Mouse (Mus musculus) urinary bladder, postnatal 36 days (tissue): Measurements from ENCODE around the gene Aldh6a1.

ENCODE experiments used
- DNase-seq, 2 experiments: peaks; one replicate each; pipeline ENCODE4 v3.0.0; 2022; ENCODE audit warnings: low spot score in 2 of 2, mixed read lengths in 1 of 2

Gene Aldh6a1

GRCm38 (mm10) chr12:84450718-84451646, at the start of gene Aldh6a1, which contains the start of gene Lin52:
Aldh6a1 (minus strand) TSS chr12:84451004.
Lin52 (plus strand) TSS chr12:84451422.
- peak; percentile 96 to 97 for DNase-seq

GRCm38 (mm10) chr12:84496795-84497194, 46.0 kb upstream of the Aldh6a1 start:
- DNase-seq, result no peak

DNA sequence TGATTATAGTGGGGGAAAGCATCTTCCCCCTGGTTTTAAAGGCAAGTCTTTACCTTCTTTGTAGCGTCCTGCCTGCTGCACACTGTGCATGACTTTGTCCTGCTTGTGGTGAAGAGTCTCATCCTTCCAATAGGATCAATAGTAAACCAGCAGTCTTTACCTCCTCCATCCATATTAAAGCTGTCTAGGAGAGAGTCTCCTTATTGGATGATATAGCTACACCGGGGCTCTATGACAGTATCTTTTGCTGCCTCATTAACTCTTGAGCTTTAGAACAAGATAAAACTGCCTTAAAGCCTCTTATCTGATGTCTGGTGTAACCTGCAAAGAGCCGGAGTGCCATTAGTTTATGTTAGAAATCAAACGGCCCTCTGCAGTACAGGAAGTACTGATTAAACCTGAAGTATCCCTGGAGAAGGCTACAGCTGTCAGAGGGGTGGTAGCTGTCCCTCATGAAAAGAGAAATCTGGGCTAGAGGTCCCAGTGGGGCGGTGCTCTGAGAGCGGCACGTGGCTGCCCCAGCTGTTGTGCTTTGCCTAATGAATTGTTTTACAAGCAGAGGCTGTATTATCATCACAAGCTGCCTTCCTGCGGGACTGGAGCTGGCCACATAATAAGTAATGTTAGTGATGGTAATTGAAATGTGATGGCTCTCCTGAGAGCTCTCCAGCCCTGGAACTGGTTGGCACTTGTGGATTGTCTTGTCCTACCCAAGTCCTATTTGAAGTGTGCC, 36.7 kb upstream of the Aldh6a1 start:
- peak in 1 of 2 experiments; percentile 33 for DNase-seq

GRCm38 (mm10) chr12:84482778-84483585, 32.2 kb upstream of the Aldh6a1 start:
- no peak for DNase-seq

GRCm38 (mm10) chr12:84481251-84481650, 30.4 kb upstream of the Aldh6a1 start:
- no peak for DNase-seq

DNA sequence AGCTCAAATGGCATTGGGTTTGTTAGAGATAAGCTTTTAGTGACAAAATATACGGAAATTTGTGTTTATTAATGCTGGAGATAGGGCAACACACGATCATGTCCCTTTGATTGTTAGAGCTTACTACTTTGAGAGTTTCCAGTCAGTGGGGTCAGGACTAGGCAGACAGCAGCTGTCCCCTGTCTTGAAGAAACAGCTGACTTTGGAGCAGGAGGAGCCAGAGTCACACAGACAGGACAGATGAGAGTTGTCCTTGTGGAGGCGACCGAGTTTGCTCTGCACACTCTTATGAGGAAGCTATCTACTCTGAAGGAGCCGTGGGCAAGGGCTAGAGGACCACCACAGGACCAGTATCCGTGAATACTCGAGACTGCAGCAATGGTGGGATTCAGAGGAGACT, 28.1 kb upstream of the Aldh6a1 start:
- no peak for DNase-seq

GRCm38 (mm10) chr12:84468701-84469100, 17.9 kb upstream of the Aldh6a1 start:
- DNase-seq, result no peak

GRCm38 (mm10) chr12:84462856-84463255, 12.1 kb upstream of the Aldh6a1 start:
- DNase-seq, result no peak

DNA sequence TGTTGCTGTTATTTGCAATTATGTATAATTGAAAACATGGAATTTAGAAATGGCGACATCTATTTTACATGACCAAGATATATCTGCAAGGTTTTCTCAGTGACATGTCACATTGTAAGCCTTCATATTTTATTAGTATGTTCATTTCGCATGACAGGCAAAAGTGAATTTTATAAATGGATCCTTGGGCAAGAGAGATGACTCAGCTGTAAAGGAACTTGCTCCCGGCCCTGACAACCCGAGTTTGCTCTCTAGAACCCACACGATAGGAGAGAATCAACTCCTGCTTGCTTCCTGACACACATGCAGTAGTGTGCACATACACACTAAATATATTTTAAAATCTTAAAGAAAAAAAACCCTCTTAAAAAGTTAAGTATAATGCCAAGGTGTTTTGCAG, 10.6 kb upstream of the Aldh6a1 start:
- no peak for DNase-seq

- no peak for DNase-seq
These were observed 9.0 kb upstream of the Aldh6a1 start for GRCm38 (mm10) chr12:84459845-84460244.

GRCm38 (mm10) chr12:84456911-84457310, 6.1 kb upstream of the Aldh6a1 start:
- no peak for DNase-seq

DNA sequence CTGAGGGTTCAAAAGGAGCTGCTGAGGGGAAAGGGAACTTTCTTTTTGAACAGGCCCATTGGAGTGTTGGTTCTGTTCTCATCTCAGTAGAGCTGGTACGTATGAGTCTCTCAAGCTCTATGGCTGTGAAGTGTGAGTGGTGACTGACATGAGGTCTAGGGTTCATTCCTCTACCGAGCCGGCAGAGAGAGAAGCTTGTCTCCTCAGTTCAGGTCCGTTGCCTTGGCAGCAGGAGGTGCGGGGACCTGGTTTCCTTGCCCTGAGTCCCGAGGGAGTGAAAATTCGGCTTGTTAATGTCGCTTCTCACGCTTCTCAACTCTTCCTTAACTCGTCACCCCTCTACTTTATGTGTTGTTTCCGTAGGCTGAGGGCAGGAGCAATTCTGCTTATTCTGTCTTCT, 997 bp upstream of the Aldh6a1 start:
- DNase-seq, result no peak

GRCm38 (mm10) chr12:84450351-84450717, 470 bp downstream of the Aldh6a1 start:
- DNase-seq, result peak; percentile 22 to 60

- DNase-seq, result no peak
These were observed 917 bp downstream of the Aldh6a1 start for GRCm38 (mm10) chr12:84449887-84450286.

DNA sequence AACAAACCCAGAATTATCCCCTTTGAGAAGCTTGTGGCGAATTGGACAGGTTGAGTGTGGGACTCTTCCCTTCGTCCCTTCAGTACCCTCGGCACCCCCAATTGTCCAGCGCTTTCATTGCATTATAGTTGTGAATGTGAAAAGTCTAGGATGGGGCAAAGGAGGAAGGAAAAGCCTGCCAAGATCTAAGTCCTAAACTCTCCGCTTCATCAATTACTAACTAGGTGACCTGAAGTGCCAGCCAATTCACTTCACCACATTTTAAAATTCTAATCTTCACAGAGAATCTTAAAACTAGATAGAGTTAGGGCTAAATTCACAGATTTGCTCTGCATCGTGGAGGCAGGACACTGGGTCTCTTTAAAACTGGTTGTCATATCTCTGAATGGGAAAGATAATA, 2.6 kb downstream of the Aldh6a1 start:
- no peak for DNase-seq

DNA sequence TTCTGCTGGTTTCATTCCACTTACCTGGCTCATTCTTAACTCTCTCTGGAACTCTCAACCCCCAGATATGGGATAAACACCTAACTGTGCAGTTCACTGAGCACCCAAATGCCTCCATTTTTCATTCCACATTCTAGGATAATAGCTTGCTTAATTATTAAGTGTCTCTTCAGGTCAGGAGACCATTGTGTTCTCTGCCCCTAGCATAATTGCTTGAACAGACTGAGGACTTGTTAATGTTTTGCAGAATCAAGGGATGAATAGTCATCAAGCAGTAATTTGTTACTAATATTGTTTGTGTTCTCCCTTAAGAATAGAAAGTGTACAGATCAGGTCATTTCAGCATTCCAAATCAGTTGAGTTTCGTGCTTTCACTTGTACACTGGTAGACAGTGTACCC, 3.4 kb downstream of the Aldh6a1 start:
- no peak for DNase-seq

- DNase-seq, result no peak
These were observed 8.3 kb downstream of the Aldh6a1 start for GRCm38 (mm10) chr12:84442526-84442925.

GRCm38 (mm10) chr12:84438697-84439096, 12.1 kb downstream of the Aldh6a1 start:
- DNase-seq, result no peak

GRCm38 (mm10) chr12:84429825-84430224, 21.0 kb downstream of the Aldh6a1 start:
- DNase-seq, result no peak

DNA sequence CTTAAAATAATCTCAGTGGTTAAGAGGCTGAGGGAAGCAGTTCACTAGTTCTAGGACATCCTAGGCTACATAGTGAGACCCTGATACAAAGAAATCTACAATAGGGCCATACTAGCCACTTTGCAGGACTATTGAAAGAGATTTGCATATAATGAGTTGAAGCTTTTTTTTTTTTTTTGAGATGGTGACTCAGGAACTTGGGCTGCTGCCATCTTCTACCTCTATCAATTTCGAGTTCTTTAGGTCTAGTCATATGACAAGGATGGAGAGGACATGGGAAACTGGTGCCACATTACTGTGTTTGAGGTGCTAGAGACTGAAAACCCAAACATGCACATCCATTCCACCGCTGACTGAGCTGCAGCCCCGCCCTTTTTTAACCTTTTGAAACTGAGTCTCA, 26.8 kb downstream of the Aldh6a1 start:
- DNase-seq, result no peak

DNA sequence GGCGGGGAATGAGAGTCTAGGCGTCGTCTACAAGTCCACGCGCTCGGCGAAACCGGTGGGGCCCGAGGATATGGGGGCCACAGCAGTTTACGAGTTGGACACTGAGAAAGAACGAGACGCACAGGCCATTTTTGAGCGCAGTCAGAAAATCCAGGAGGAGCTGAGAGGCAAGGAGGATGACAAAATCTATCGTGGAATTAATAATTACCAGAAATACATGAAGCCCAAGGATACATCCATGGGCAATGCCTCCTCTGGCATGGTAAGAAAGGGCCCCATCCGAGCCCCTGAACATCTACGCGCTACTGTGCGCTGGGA, 33.2 kb downstream of the Aldh6a1 start:
- no peak for DNase-seq
